Mouse (Mus musculus): Measurements from ENCODE around the gene Asl.

GRCm38 (mm10) chr5:130027134-130027533 lies 1.9 kb downstream of the Asl start:
- TF ChIP-seq EP300 (optimal IDR thresholded peaks at IDR 0.05) (no peak), CTCF (IDR thresholded peaks at IDR 0.05; ENCODE audit: low read depth) (no peak)
